Mouse (Mus musculus): ENCODE data around the gene Dis3l2. TPM values are rescaled to one million over a fixed set of nuclear protein-coding genes. Genes with fewer than 3 reads are reported as not detected.
A peak's percentile ranks its signal among the peaks of the same experiment; 100 is the strongest.

Dis3l2 gene
- polyA plus RNA-seq, 1 experiment from 2014 or later: 40.6 TPM

DNA sequence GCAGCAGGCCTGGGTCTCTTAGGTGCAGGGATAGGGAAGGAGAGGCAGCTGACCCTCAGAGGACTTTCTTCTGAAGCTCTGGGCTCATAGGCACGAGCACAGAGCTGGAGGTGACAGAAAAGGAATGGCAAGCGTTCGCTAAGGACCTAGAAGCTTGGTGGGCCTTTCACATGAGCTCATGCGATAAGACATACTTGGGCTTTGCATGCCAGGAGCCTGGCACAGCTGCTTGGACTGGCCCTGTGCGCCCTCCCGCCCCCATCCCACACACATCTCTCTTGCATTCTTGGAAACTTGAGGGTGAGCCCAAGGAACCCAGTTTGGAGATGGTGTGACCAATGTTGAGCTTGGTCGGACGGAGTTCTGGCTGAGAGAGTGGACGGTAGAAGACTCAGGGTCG is 24.9 kb upstream of the Dis3l2 start:
- Histone ChIP-seq H3K4me1 (replicated peaks; ENCODE audit: control insufficient read depth, insufficient read depth, low read length) (no peaks in the 10 kb centered on the region), H3K27ac (ENCODE audit: low read depth, low read length) (no peak overlapping the region), H3K9ac (ENCODE audit: low read length) (no peak overlapping the region), H3K27me3 (ENCODE audit: control insufficient read depth, insufficient read depth, low read length) (no peaks in the 10 kb centered on the region), H3K4me3 (ENCODE audit: low read depth, low read length) (no peak overlapping the region), H3K9me3 (ENCODE audit: control insufficient read depth, low read length) (no peaks in the 10 kb centered on the region), H3K36me3 (ENCODE audit: control insufficient read depth, insufficient read depth, low read length) (no peaks in the 10 kb centered on the region), H3K4me2 (ENCODE audit: low read depth, low read length, severe bottlenecking) (no peak overlapping the region)
- 86% methylated on average over 10 of the region's 10 CpGs for WGBS
- no peak for DNase-seq (ENCODE audit: low spot score)
- ATAC-seq (replicated peaks; ENCODE audit: low FRiP score): no peak

DNA sequence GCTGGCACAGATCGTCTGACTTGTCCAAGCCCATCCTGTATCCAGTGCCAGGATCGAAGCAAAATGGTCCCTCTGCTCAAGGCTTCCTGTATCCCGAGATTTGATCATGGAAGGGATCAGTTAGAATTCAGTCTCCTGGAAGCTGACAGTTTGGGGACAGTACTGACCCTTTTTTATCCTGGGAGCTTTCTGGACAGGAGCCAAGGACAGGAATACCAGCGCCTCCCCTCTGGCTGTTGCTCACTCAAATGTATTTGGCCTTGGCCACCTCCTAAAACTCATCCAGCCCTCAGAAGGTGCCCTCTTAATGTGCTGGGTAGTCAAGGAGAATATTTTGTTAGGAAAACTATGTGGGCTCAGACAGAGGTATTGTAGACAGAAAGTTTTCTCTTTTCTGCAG is 16.4 kb upstream of the Dis3l2 start:
- no peaks in the 10 kb centered on the region for H3K4me1 ChIP-seq (replicated peaks; ENCODE audit: control insufficient read depth, insufficient read depth, low read length)
- no peaks in the 10 kb centered on the region for H3K9me3 ChIP-seq (ENCODE audit: control insufficient read depth, low read length)
- no peaks in the 10 kb centered on the region for H3K27me3 ChIP-seq (ENCODE audit: control insufficient read depth, insufficient read depth, low read length)
- no peak overlapping the region for H3K4me3 ChIP-seq (ENCODE audit: low read depth, low read length)
- ATAC-seq (replicated peaks; ENCODE audit: low FRiP score) (no peak), DNase-seq (ENCODE audit: low spot score) (no peak)
- H3K27ac ChIP-seq (ENCODE audit: low read depth, low read length): no peak overlapping the region
- WGBS: 90% methylated on average over 4 of the region's 4 CpGs
- H3K9ac ChIP-seq (ENCODE audit: low read length): no peak overlapping the region
- no peak overlapping the region for H3K4me2 ChIP-seq (ENCODE audit: low read depth, low read length, severe bottlenecking)
- no peaks in the 10 kb centered on the region for H3K36me3 ChIP-seq (ENCODE audit: control insufficient read depth, insufficient read depth, low read length)

DNA sequence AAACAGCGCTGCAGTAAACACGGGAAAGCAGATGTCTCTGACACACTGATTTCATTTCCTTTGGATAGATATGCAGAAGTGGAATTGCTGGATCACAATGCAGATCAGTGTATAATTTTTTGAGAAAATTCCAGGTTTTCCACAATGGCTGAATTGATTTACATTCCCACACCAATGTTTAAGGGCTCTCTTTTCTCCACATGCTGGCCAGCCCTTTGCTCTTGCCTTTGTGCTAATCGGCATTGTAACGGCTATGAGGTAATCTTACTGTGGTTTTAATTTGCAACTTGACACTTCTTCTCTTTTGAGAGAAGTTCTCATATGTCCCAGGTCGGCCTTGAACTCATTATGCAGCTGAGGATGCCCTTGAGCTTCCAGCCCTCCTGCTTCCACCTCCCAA is 12.6 kb upstream of the Dis3l2 start:
- no peak for DNase-seq (ENCODE audit: low spot score)
- Histone ChIP-seq H3K4me1 (replicated peaks; ENCODE audit: control insufficient read depth, insufficient read depth, low read length) (no peaks in the 10 kb centered on the region), H3K4me2 (ENCODE audit: low read depth, low read length, severe bottlenecking) (no peak overlapping the region), H3K9ac (ENCODE audit: low read length) (no peak overlapping the region), H3K27me3 (ENCODE audit: control insufficient read depth, insufficient read depth, low read length) (no peaks in the 10 kb centered on the region), H3K9me3 (ENCODE audit: control insufficient read depth, low read length) (no peaks in the 10 kb centered on the region), H3K27ac (ENCODE audit: low read depth, low read length) (no peak overlapping the region), H3K36me3 (ENCODE audit: control insufficient read depth, insufficient read depth, low read length) (no peaks in the 10 kb centered on the region), H3K4me3 (ENCODE audit: low read depth, low read length) (no peak overlapping the region)
- 66% methylated on average over 5 of the region's 5 CpGs for WGBS
- no peak for ATAC-seq (replicated peaks; ENCODE audit: low FRiP score)

DNA sequence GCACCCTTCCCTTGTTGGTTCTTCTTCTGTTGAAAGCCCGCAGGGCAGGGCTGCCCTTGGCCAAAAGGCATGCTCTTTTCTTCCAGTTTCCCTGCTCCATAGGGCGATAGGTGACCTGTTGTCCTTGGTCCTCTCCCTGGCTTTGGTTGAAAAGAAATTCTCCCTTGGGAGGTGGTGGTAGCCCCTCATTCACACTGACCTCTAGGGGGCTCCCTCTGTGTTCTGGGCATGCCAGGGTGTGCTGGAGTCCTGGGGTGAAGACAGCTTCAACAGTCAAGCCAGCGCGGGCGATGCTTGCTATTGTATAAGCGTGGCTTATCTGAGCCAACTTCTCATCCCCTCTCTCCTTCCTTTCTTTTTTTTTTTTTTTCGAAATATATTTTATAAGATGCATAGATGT is 6.7 kb upstream of the Dis3l2 start:
- H3K4me1 ChIP-seq (replicated peaks; ENCODE audit: control insufficient read depth, insufficient read depth, low read length): no peaks in the 10 kb centered on the region
- no peak overlapping the region for H3K4me2 ChIP-seq (ENCODE audit: low read depth, low read length, severe bottlenecking)
- 58% methylated on average over 7 of the region's 7 CpGs for WGBS
- H3K9ac ChIP-seq (ENCODE audit: low read length): no peak overlapping the region
- no peak overlapping the region for H3K4me3 ChIP-seq (ENCODE audit: low read depth, low read length)
- no peaks in the 10 kb centered on the region for H3K9me3 ChIP-seq (ENCODE audit: control insufficient read depth, low read length)
- no peak overlapping the region for H3K27ac ChIP-seq (ENCODE audit: low read depth, low read length)
- no peak for ATAC-seq (replicated peaks; ENCODE audit: low FRiP score)
- no peaks in the 10 kb centered on the region for H3K27me3 ChIP-seq (ENCODE audit: control insufficient read depth, insufficient read depth, low read length)
- no peaks in the 10 kb centered on the region for H3K36me3 ChIP-seq (ENCODE audit: control insufficient read depth, insufficient read depth, low read length)
- no peak for DNase-seq (ENCODE audit: low spot score)

DNA sequence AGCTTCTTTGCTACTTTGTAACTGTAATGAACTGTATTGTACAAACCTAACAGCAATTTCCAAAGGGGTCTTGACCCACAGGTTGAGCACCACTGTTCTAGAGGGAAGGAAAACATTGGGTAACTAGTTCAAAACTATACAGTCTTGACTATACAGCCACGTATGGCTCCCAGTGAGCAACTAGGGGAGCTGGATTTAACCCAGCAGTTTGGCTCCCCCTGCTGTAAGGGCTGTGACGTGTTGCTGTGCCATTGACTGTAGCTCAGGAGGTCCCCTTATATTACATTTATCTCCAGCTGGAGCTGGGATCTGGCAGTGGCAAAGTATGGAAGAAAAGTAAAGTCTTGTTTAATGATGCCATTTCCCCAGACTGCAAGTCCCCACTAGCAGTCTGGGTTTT is 4.9 kb upstream of the Dis3l2 start:
- 35% methylated on average over 2 of the region's 2 CpGs for WGBS
- 0 out of 2 replicates have a peak, but pooled peaks cover 4% of the 10 kb centered on the region for H3K4me1 ChIP-seq (replicated peaks; ENCODE audit: control insufficient read depth, insufficient read depth, low read length)
- ATAC-seq (replicated peaks; ENCODE audit: low FRiP score): no peak

DNA sequence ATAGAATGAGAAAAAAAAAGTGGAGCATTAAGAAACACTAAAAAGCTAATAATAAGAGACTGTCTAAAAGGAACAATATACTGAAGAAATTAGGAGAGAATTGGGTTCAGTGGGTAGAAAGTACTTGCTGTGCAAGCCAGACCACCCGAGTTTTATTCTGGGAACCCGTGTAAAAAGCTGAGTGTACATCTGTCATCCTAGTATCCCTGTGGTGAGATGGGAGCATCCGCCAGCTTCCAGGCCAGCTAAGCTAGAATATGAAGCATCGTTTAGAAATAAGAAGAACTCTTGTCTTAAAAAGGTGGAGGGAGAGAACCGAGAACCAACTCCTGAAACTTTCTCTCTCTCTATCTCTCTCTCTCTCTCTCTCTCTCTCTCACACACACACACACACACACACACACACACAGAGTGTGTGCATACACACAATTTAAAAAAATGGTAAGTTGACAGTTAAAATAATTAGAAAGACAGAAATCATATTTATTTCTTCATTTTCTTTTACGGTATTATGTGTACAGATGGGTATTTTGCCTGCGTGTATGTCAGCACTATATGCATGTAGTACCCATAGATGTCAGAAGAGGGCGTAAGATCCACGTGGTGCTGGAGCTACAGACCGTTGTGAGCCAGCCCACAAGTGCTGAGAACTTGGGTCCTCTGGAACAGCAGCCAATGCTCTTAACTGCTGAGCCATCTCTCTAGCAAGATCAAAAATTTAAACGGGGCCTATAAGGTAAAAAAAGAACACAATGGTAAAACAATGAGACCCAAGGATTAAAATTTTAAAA is 4.1 kb upstream of the Dis3l2 start:
- Histone ChIP-seq H3K4me3 (ENCODE audit: low read depth, low read length) (no peak overlapping the region), H3K4me1 (replicated peaks; ENCODE audit: control insufficient read depth, insufficient read depth, low read length) (0 out of 2 replicates have a peak, but pooled peaks cover 4% of the 10 kb centered on the region), H3K36me3 (ENCODE audit: control insufficient read depth, insufficient read depth, low read length) (no peaks in the 10 kb centered on the region), H3K9me3 (ENCODE audit: control insufficient read depth, low read length) (no peaks in the 10 kb centered on the region), H3K27me3 (ENCODE audit: control insufficient read depth, insufficient read depth, low read length) (no peaks in the 10 kb centered on the region), H3K9ac (ENCODE audit: low read length) (no peak overlapping the region), H3K4me2 (ENCODE audit: low read depth, low read length, severe bottlenecking) (no peak overlapping the region), H3K27ac (ENCODE audit: low read depth, low read length) (no peak overlapping the region)
- no peak for ATAC-seq (replicated peaks; ENCODE audit: low FRiP score)
- DNase-seq (ENCODE audit: low spot score): no peak
- 68% methylated on average over 11 of the region's 11 CpGs for WGBS

More for the DNA sequence above, 4.9 kb upstream of the Dis3l2 start:
- no peak overlapping the region for H3K9ac ChIP-seq (ENCODE audit: low read length)
- no peak overlapping the region for H3K4me3 ChIP-seq (ENCODE audit: low read depth, low read length)
- H3K4me2 ChIP-seq (ENCODE audit: low read depth, low read length, severe bottlenecking): no peak overlapping the region
- no peaks in the 10 kb centered on the region for H3K9me3 ChIP-seq (ENCODE audit: control insufficient read depth, low read length)
- H3K36me3 ChIP-seq (ENCODE audit: control insufficient read depth, insufficient read depth, low read length): no peaks in the 10 kb centered on the region
- H3K27ac ChIP-seq (ENCODE audit: low read depth, low read length): no peak overlapping the region
- no peaks in the 10 kb centered on the region for H3K27me3 ChIP-seq (ENCODE audit: control insufficient read depth, insufficient read depth, low read length)
- DNase-seq (ENCODE audit: low spot score): no peak

GRCm38 (mm10) chr1:86700367-86700766 is 3.2 kb upstream of the Dis3l2 start:
- Histone ChIP-seq H3K4me2 (ENCODE audit: low read depth, low read length, severe bottlenecking) (no peak overlapping the region), H3K27me3 (ENCODE audit: control insufficient read depth, insufficient read depth, low read length) (no peaks in the 10 kb centered on the region)

GRCm38 (mm10) chr1:86703965-86704326 is 338 bp downstream of the Dis3l2 start:
- no peaks in the 10 kb centered on the region for H3K9me3 ChIP-seq (ENCODE audit: control insufficient read depth, low read length)
- DNase-seq (ENCODE audit: low spot score) (no peak), ATAC-seq (replicated peaks; ENCODE audit: low FRiP score) (no peak; the same call in 1 of the 2 replicates)
- H3K4me2 ChIP-seq (ENCODE audit: low read depth, low read length, severe bottlenecking): peak overlapping the region; percentile 87
- WGBS: under 1% methylated on average over 27 of the region's 27 CpGs
- H3K27me3 ChIP-seq (ENCODE audit: control insufficient read depth, insufficient read depth, low read length): no peaks in the 10 kb centered on the region
- peak overlapping the region; percentile 86 for H3K27ac ChIP-seq (ENCODE audit: low read depth, low read length)
- H3K4me3 ChIP-seq (ENCODE audit: low read depth, low read length): peak overlapping the region; percentile 93
- no peaks in the 10 kb centered on the region for H3K36me3 ChIP-seq (ENCODE audit: control insufficient read depth, insufficient read depth, low read length)
- H3K9ac ChIP-seq (ENCODE audit: low read length): peak overlapping the region; percentile 94
- 0 out of 2 replicates have a peak, but pooled peaks cover 4% of the 10 kb centered on the region for H3K4me1 ChIP-seq (replicated peaks; ENCODE audit: control insufficient read depth, insufficient read depth, low read length)

More at GRCm38 (mm10) chr1:86700367-86700766, 3.2 kb upstream of the Dis3l2 start:
- no peaks in the 10 kb centered on the region for H3K9me3 ChIP-seq (ENCODE audit: control insufficient read depth, low read length)
- no peaks in the 10 kb centered on the region for H3K36me3 ChIP-seq (ENCODE audit: control insufficient read depth, insufficient read depth, low read length)
- WGBS: 81% methylated on average over 7 of the region's 7 CpGs
- H3K4me3 ChIP-seq (ENCODE audit: low read depth, low read length): no peak overlapping the region
- no peak for ATAC-seq (replicated peaks; ENCODE audit: low FRiP score)
- no peak overlapping the region for H3K27ac ChIP-seq (ENCODE audit: low read depth, low read length)
- H3K9ac ChIP-seq (ENCODE audit: low read length): no peak overlapping the region
- 0 out of 2 replicates have a peak, but pooled peaks cover 4% of the 10 kb centered on the region for H3K4me1 ChIP-seq (replicated peaks; ENCODE audit: control insufficient read depth, insufficient read depth, low read length)
- DNase-seq (ENCODE audit: low spot score): no peak

DNA sequence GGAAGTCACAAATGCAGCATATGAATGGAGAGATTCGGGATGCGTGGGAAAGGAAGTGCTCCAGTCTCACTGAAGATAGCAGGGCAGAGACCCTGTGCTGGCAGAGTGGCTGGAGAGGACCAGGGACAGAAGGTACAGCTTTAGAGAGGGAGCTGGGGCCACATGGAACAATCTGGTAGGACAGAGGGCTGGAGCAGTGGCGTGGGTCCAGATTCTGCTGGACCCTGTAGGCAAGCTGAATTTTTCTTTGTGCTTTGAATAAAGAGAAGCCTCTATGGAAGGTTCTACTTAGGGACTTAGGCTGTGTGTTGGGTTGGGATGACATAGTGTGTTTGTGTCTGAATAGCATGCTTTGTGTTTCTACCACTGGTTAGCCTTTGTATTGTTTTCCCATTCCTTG is 1.9 kb downstream of the Dis3l2 start:
- no peak overlapping the region for H3K4me2 ChIP-seq (ENCODE audit: low read depth, low read length, severe bottlenecking)
- ATAC-seq (replicated peaks; ENCODE audit: low FRiP score) (no peak), DNase-seq (ENCODE audit: low spot score) (no peak)
- no peak overlapping the region for H3K27ac ChIP-seq (ENCODE audit: low read depth, low read length)
- H3K9ac ChIP-seq (ENCODE audit: low read length): no peak overlapping the region
- WGBS: 86% methylated on average over 3 of the region's 3 CpGs
- H3K4me3 ChIP-seq (ENCODE audit: low read depth, low read length): no peak overlapping the region
- H3K9me3 ChIP-seq (ENCODE audit: control insufficient read depth, low read length): no peaks in the 10 kb centered on the region
- 0 out of 2 replicates have a peak, but pooled peaks cover 4% of the 10 kb centered on the region for H3K4me1 ChIP-seq (replicated peaks; ENCODE audit: control insufficient read depth, insufficient read depth, low read length)
- H3K36me3 ChIP-seq (ENCODE audit: control insufficient read depth, insufficient read depth, low read length): no peaks in the 10 kb centered on the region
- H3K27me3 ChIP-seq (ENCODE audit: control insufficient read depth, insufficient read depth, low read length): no peaks in the 10 kb centered on the region
